Mouse (Mus musculus) testis, adult 2 months (tissue): Measurements from ENCODE around the gene Rgs7. TPM values are rescaled to one million over a fixed set of nuclear protein-coding genes. Genes with fewer than 3 reads are reported as not detected.

Experiments used
- H3K27ac ChIP-seq: fragments of 200-500 bp; 2 replicates; pipeline ENCODE4 v1.5.1; 2012; ENCODE audit warnings: low read depth, low read length; ENCODE audit not compliant: control insufficient read depth, insufficient read depth
- H3K27me3 ChIP-seq: fragments of 200-500 bp; 2 replicates; pipeline ENCODE4 v1.6.1; 2012; ENCODE audit warnings: mild to moderate bottlenecking, low read length, moderate library complexity; ENCODE audit not compliant: control insufficient read depth, insufficient read depth
- H3K36me3 ChIP-seq: fragments of 200-500 bp; 2 replicates; pipeline ENCODE4 v1.6.1; 2012; ENCODE audit warnings: mild to moderate bottlenecking, low read length; ENCODE audit not compliant: control insufficient read depth, insufficient read depth
- H3K4me1 ChIP-seq: fragments of 200-500 bp; 2 replicates; pipeline ENCODE4 v1.6.1; 2012; ENCODE audit warnings: low read length; ENCODE audit not compliant: control insufficient read depth, insufficient read depth
- H3K4me3 ChIP-seq: fragments of 200-500 bp; 2 replicates; pipeline ENCODE4 v1.5.1; 2012; ENCODE audit warnings: low read depth, mild to moderate bottlenecking, low read length, moderate library complexity, mixed read lengths; ENCODE audit not compliant: control insufficient read depth
- CTCF ChIP-seq: fragments of 200-500 bp; IDR thresholded peaks from 2 replicates; pipeline ENCODE4 v1.5.1; 2012; ENCODE audit warnings: low read depth, mild to moderate bottlenecking, inconsistent platforms, low read length, moderate library complexity; ENCODE audit not compliant: control insufficient read depth, insufficient read depth, insufficient replicate concordance
- POLR2A ChIP-seq: fragments of 200-500 bp; IDR thresholded peaks from 2 replicates; pipeline ENCODE4 v1.6.1; 2012; ENCODE audit warnings: low read depth, mild to moderate bottlenecking, inconsistent platforms, low read length, moderate library complexity; ENCODE audit not compliant: control insufficient read depth
- polyA plus RNA-seq: library from polyadenylated mRNA; depleted of rRNA; stranded (reverse); fragments of >200 nt; gene quantifications from 2 replicates; pipeline ENCODE4 v1.2.3, GENCODE M21; 2012

Rgs7 gene
- polyA plus RNA-seq, 1 experiment, result 0.15 TPM

- H3K36me3 ChIP-seq, result no peaks in the 10 kb centered on the region
- TF ChIP-seq CTCF (no peak), POLR2A (no peak)
- no peak overlapping the region for H3K27ac ChIP-seq
- H3K27me3 ChIP-seq, result no peaks in the 10 kb centered on the region
- H3K4me1 ChIP-seq, result no peaks in the 10 kb centered on the region
- no peak overlapping the region for H3K4me3 ChIP-seq
Measured at GRCm38 (mm10) chr1:175254724-175255123, 237.6 kb downstream of the Rgs7 start.

- Histone ChIP-seq H3K27me3 (no peaks in the 10 kb centered on the region), H3K36me3 (no peaks in the 10 kb centered on the region), H3K4me1 (no peaks in the 10 kb centered on the region), H3K4me3 (no peak overlapping the region), H3K27ac (no peak overlapping the region)
- TF ChIP-seq CTCF (no peak), POLR2A (no peak)
Measured at GRCm38 (mm10) chr1:175242135-175242534, 250.2 kb downstream of the Rgs7 start.

- Histone ChIP-seq H3K36me3 (no peaks in the 10 kb centered on the region), H3K4me3 (no peak overlapping the region), H3K4me1 (no peaks in the 10 kb centered on the region), H3K27me3 (no peaks in the 10 kb centered on the region), H3K27ac (no peak overlapping the region)
- TF ChIP-seq CTCF (no peak), POLR2A (no peak)
Measured at GRCm38 (mm10) chr1:175240137-175240536, 252.2 kb downstream of the Rgs7 start.

- no peak overlapping the region for H3K4me3 ChIP-seq
- no peak overlapping the region for H3K27ac ChIP-seq
- H3K36me3 ChIP-seq, result no peaks in the 10 kb centered on the region
- no peaks in the 10 kb centered on the region for H3K27me3 ChIP-seq
- H3K4me1 ChIP-seq, result no peaks in the 10 kb centered on the region
- TF ChIP-seq POLR2A (no peak), CTCF (no peak)
Measured at GRCm38 (mm10) chr1:175221593-175222500, 270.5 kb downstream of the Rgs7 start.

- TF ChIP-seq CTCF (no peak), POLR2A (no peak)
- H3K36me3 ChIP-seq, result no peaks in the 10 kb centered on the region
- no peak overlapping the region for H3K27ac ChIP-seq
- no peaks in the 10 kb centered on the region for H3K27me3 ChIP-seq
- H3K4me1 ChIP-seq, result no peaks in the 10 kb centered on the region
- no peak overlapping the region for H3K4me3 ChIP-seq
Measured at GRCm38 (mm10) chr1:175219563-175219962, 272.7 kb downstream of the Rgs7 start.

GRCm38 (mm10) chr1:175207004-175207403, 285.3 kb downstream of the Rgs7 start:
- no peaks in the 10 kb centered on the region for H3K36me3 ChIP-seq
- no peaks in the 10 kb centered on the region for H3K27me3 ChIP-seq
- H3K27ac ChIP-seq, result no peak overlapping the region
- no peak for TF ChIP-seq CTCF
- TF ChIP-seq POLR2A, result no peak
- no peaks in the 10 kb centered on the region for H3K4me1 ChIP-seq
- H3K4me3 ChIP-seq, result no peak overlapping the region

GRCm38 (mm10) chr1:175205633-175206032, 286.7 kb downstream of the Rgs7 start:
- Histone ChIP-seq H3K36me3 (no peaks in the 10 kb centered on the region), H3K27me3 (no peaks in the 10 kb centered on the region), H3K27ac (no peak overlapping the region), H3K4me3 (no peak overlapping the region), H3K4me1 (no peaks in the 10 kb centered on the region)
- no peak for TF ChIP-seq CTCF
- TF ChIP-seq POLR2A, result no peak
